Mouse (Mus musculus) midbrain, embryonic 10.5 days (tissue): ENCODE measurements around the gene Pgap3. TPM values are rescaled to one million over a fixed set of nuclear protein-coding genes. Genes with fewer than 3 reads are reported as not detected.

ENCODE experiments used
- DNase-seq: peaks from one replicate; pipeline ENCODE4 v3.0.0-alpha.2; 2017; ENCODE audit warnings: low spot score
- H3K27ac ChIP-seq: fragments of 300-500 bp; sonication (generic); replicated peaks from 2 replicates; pipeline ENCODE4 v1.5.1; 2016; ENCODE audit warnings: mild to moderate bottlenecking
- H3K27me3 ChIP-seq: fragments of 300-500 bp; sonication (generic); 2 replicates; pipeline ENCODE4 v1.6.1; 2016; ENCODE audit warnings: low read depth, mild to moderate bottlenecking; ENCODE audit not compliant: poor library complexity, severe bottlenecking
- H3K36me3 ChIP-seq: fragments of 300-500 bp; sonication (generic); 2 replicates; pipeline ENCODE4 v1.6.1; 2016; ENCODE audit warnings: mild to moderate bottlenecking, moderate library complexity
- H3K4me1 ChIP-seq: fragments of 300-500 bp; sonication (generic); 2 replicates; pipeline ENCODE4 v1.6.1; 2016
- H3K4me3 ChIP-seq: fragments of 300-500 bp; sonication (generic); 2 replicates; pipeline ENCODE4 v1.5.1; 2016; ENCODE audit warnings: mild to moderate bottlenecking, moderate library complexity
- H3K9me3 ChIP-seq: fragments of 300-500 bp; sonication (generic); replicated peaks from 2 replicates; pipeline ENCODE4 v1.6.1; 2016; ENCODE audit warnings: mild to moderate bottlenecking
- WGBS: fragments of 180-500 bp; shearing (Covaris S2); methylation state at CpG from one replicate; pipeline ENCODE4 v1.1.7; 2016; 5-methylcytosine and 5-hydroxymethylcytosine counted together
- polyA plus RNA-seq: library from polyadenylated mRNA; unstranded; fragments of >200 nt; fragmentation: Nextera tagmentation; extraction: Ambion mirVana; gene quantifications from 2 replicates; pipeline ENCODE4 v1.2.1, GENCODE M21; 2016

Gene Pgap3
- polyA plus RNA-seq, 1 experiment from 2014 or later = 10.1 TPM

DNA sequence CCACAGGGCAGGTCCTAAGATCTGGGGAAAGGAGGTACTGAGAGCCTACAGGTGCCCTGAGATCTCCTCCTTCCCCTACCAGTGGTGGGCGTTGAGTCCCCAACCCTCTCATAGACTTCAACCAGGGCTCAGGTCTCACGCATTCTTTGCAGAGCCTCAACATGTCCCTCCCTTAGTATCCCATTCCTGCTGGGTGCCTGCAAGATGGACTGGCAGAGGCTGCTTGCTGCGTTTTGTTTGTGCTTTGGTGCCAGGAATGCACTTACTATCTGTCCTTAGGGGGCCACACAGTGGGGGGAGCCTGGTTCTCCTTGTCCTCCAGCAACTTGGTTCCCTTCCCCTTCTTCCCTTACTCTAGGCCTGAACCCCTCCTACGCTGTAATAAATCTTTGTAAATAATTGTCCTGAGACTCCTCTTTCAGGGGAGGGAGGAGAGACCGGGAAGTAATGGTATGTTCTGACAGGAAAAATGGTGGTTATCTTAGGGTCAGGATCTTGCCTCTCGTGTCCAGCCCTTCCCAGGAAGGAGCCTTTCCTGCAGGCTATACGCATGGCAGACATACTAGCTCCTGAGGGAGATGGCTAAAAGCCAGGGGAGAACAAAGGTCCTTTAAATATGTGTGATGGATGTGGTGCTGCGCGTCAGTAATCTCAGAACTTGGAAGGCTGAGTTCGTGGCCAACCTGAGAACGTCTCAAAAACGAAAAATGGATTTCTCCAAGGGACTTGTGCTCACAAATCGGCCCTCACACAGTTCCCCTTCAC lies 42.7 kb downstream of the Pgap3 start:
- Histone ChIP-seq H3K27ac (peak overlapping the region; percentile 92), H3K27me3 (peaks cover 46% of the 10 kb centered on the region), H3K4me3 (peak overlapping the region; percentile 87), H3K9me3 (no peaks in the 10 kb centered on the region), H3K4me1 (peaks cover 66% of the 10 kb centered on the region), H3K36me3 (no peaks in the 10 kb centered on the region)
- DNase-seq = no peak
- WGBS = 13% methylated on average over 13 of the region's 13 CpGs

DNA sequence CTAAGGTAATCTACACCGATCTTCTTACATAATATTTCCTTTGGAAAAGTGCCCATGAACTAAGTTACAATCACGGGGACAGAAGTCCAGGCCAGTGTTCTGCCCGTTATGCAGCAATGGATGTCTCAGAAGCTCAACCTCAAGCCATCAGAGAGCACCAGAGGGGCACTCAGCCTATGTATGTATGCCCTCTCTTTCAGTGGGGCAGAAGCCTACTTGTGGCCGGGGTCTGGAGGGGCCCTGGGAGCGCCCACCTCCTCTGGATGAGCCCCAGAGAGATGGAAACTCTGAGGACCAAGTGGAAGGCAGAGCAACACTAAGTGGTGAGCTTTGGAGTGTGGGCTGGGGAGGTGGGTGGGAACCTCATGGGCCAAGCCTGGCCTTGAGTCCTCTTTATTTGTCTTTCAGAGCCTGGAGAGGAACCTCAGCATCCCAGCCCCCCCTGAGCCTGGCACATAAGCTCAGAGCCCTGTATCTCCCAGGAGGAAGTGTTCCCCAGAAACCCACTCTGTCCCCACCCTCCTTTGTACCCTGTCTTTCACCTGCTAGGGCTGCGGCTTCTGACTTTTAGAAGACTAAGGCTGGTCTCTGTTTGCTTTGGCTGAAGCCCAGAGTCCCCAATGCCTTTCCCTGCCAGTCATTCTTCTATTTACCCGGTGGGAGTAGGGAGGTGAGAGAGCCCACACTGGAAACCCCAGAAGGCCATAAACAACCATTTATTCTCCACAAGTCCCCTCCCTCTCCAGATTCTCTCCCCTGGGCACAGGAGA lies 43.5 kb downstream of the Pgap3 start:
- 78% methylated on average over 7 of the region's 7 CpGs for WGBS
- no peaks in the 10 kb centered on the region for H3K36me3 ChIP-seq
- H3K9me3 ChIP-seq = no peaks in the 10 kb centered on the region
- H3K4me1 ChIP-seq = peaks cover 58% of the 10 kb centered on the region
- H3K27ac ChIP-seq = peak overlapping the region; percentile 92
- H3K4me3 ChIP-seq = peak overlapping the region; percentile 87
- no peak for DNase-seq
- H3K27me3 ChIP-seq = peaks cover 54% of the 10 kb centered on the region

DNA sequence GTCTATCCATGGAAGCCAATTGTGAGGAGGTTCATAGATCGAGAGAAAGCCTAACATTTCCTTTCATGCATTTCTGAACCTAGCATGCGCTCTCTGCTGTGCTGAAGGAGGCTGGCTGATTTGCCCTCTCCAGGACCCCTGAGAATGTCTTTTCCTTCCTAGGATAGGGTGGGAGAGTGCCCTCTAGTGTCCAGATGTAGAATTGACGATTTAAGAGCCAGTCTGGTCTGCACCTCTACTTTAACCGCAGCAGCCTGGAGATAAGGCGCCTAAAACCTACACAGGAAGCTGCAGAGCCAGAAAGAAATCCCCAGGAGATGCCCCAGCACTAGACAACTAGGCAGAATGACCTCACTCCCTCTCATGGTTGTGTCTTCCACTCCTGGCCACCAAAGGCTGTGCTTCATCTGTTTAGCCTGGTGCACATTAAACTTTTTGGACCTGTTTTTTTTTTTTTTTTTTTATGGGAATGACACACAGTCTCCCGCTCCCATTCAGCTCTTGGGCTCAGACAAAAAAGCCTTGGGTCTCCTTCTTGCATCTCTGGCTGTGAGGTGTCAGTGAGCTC lies 44.5 kb downstream of the Pgap3 start:
- DNase-seq = peak; percentile 62
- Histone ChIP-seq H3K27ac (no peak overlapping the region), H3K27me3 (peaks cover 64% of the 10 kb centered on the region), H3K9me3 (no peaks in the 10 kb centered on the region), H3K4me1 (peaks cover 48% of the 10 kb centered on the region), H3K36me3 (no peaks in the 10 kb centered on the region), H3K4me3 (no peak overlapping the region)
- 13% methylated on average over 6 of the region's 6 CpGs for WGBS

DNA sequence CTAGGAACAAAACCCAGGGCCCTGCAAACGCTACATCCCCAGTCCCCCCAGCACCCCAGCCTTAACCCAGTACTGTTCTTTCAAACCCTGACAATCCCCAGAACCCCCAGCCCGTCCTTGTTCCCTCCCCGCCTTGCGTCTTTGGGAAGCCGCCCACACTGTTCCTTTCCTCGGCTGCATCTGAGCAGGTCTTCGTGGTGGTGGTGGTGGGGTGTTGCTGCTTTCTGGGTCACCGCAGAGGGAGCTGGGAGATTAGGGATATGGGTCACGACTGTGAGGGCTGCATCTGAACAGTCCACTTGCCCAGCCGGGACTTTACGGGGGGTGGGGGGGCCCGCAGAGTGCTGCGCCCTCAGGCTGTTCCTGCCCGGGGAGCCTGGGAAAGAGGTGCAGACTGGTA lies 45.8 kb downstream of the Pgap3 start:
- Histone ChIP-seq H3K27ac (no peak overlapping the region), H3K9me3 (no peaks in the 10 kb centered on the region), H3K4me3 (no peak overlapping the region), H3K36me3 (no peaks in the 10 kb centered on the region), H3K27me3 (peaks cover 78% of the 10 kb centered on the region), H3K4me1 (peaks cover 36% of the 10 kb centered on the region)
- no peak for DNase-seq
- 62% methylated on average over 14 of the region's 14 CpGs for WGBS

DNA sequence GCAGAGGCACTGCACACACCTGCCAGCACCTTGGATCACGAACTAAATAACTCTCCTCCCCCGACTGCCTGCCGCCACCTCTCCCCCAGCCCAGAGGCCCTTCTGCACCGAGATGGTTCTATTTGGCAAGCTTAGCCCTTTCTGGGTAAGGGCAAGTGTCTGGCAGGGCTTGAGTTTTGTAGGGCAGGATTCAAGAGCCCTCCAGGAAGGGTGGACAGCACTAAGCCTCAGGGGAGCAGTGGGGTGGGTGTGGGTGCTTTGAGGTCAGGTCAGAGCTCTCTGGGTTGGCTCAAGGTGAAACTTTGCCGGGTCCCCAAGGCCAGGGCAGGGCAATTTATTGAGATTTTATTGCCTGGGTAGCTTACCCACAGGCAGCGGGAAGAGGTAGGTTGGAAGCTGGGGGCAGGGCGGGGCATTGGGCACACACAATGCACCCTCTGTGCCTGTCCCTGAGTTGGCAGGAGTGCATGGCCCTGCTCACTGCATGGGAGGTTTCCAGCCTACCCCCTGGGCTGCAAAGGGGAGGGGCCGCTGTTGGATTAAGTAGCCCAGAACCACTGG lies 46.6 kb downstream of the Pgap3 start:
- Histone ChIP-seq H3K36me3 (no peaks in the 10 kb centered on the region), H3K27me3 (peaks cover 85% of the 10 kb centered on the region), H3K27ac (no peak overlapping the region), H3K4me3 (no peak overlapping the region), H3K9me3 (no peaks in the 10 kb centered on the region), H3K4me1 (peaks cover 36% of the 10 kb centered on the region)
- DNase-seq = no peak
- WGBS = 47% methylated on average over 8 of the region's 8 CpGs

DNA sequence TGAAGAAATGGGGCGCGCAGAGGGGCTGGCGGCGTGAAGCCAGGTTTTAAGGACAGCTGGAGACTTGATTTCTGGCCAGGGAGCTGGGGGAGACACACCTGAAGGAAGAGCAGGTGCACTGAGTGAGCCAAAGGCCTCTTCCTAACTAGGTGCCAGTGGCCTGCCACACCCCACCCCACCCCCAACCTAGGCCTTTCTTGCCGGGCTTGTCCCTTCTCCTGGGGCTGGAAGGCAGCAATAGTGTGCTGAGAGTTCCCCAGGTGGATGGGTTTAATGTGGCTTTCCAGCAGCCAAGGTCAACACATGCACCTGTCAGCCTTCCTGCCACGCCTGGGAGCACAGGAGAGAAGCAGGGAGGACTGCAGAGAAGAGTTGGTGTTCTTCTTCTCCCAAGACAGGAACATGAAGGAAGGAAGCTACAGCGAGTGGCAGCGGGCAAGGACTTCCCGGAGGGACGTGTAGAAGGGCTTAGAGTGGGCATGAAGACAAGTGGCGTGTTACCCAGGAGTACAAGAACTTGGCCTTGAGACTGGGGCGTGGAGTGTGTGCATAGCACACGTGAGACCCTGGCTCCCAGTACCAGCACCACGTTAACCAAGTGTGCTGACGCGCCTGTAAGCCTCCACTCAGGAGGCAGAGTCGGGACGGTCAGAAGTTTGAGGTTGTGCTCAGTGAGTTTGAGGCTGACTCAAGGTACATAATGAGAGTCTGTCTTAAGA lies 47.9 kb downstream of the Pgap3 start:
- H3K4me1 ChIP-seq = peaks cover 42% of the 10 kb centered on the region
- no peak for DNase-seq
- H3K9me3 ChIP-seq = no peaks in the 10 kb centered on the region
- H3K27ac ChIP-seq = no peak overlapping the region
- peaks cover 96% of the 10 kb centered on the region for H3K27me3 ChIP-seq
- 78% methylated on average over 18 of the region's 18 CpGs for WGBS
- H3K36me3 ChIP-seq = no peaks in the 10 kb centered on the region
- no peak overlapping the region for H3K4me3 ChIP-seq

DNA sequence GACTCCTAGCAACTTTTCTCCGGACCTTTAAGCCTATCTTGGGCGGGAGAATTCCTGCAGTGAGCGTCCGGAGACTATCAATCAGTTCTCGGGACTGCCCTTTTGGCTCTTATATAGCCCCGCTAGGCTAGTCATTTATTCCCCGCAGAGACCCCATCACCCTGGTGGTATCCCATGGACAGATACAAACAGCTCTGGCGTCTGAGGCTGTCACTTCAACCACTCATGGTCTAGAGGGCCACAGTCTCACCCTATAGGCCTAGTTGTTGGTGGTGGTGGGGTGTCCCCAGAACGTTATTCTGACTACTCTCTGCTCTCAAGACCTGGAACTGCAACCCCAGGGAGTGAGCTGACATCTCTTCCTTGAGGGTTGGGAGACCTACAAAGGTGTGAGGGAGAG lies 51.0 kb downstream of the Pgap3 start:
- Histone ChIP-seq H3K4me1 (peaks cover 46% of the 10 kb centered on the region), H3K9me3 (no peaks in the 10 kb centered on the region), H3K4me3 (peak overlapping the region; percentile 68), H3K36me3 (no peaks in the 10 kb centered on the region), H3K27me3 (peaks cover 100% of the 10 kb centered on the region), H3K27ac (peak overlapping the region; percentile 59; the same call in 1 of the 2 replicates)
- DNase-seq = peak; percentile 17
- WGBS = 3% methylated on average over 9 of the region's 9 CpGs

DNA sequence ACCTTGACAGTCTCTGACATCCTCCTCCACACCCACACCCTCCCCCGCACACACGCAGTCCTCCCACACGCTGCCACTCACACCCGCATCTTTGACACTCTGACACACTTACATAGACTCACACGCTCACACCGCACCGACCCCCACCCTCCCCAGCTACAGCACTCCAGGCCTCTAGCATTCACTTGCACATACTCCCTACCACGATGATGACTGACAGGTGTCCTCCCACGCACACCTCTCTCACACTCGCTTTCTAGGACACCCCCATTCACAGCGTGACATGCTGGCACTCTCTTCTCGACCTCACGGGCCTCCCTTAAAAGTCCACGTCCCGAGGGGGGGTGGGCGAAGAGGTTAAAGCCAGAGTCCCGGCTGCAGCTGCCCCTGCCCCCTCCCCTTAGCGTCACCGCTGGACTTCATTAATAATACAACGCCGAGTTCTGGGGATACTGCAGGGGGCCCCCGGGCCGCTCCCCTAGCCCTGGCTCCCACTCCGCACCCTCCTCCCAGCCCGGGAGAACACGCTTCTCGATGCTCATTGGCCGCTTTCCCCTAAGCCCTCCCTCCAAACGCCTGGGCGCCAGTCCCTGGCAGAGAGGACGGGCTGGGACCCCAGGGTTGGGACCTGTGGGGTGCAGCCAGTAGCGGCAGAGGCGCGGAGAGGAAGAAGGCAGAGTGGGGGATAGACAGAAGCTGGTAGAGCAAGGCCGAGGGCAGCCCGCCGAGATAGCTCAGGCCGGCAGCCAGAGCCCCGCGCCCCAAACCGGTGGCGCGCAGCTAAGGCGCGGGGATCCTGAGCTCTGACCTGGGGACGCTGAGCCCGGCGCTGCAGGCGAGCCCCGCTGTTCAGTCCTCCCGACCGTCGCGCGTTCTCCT lies 52.0 kb downstream of the Pgap3 start, which contains the start of gene Ppp1r1b:
Ppp1r1b (plus strand) TSS at position 322 of the 879 bp plus-strand sequence.
- H3K4me1 ChIP-seq = peaks cover 46% of the 10 kb centered on the region
- peak within 1 kb of the TSS; percentile 59; the same call in 1 of the 2 replicates for H3K27ac ChIP-seq
- peak within 1 kb of the TSS; percentile 68 for H3K4me3 ChIP-seq
- no peaks in the 10 kb centered on the region for H3K9me3 ChIP-seq
- peak; percentile 70 for DNase-seq
- H3K36me3 ChIP-seq = no peaks in the 10 kb centered on the region
- WGBS = 1% methylated on average over 55 of the region's 55 CpGs
- peaks cover 100% of the 10 kb centered on the region for H3K27me3 ChIP-seq

DNA sequence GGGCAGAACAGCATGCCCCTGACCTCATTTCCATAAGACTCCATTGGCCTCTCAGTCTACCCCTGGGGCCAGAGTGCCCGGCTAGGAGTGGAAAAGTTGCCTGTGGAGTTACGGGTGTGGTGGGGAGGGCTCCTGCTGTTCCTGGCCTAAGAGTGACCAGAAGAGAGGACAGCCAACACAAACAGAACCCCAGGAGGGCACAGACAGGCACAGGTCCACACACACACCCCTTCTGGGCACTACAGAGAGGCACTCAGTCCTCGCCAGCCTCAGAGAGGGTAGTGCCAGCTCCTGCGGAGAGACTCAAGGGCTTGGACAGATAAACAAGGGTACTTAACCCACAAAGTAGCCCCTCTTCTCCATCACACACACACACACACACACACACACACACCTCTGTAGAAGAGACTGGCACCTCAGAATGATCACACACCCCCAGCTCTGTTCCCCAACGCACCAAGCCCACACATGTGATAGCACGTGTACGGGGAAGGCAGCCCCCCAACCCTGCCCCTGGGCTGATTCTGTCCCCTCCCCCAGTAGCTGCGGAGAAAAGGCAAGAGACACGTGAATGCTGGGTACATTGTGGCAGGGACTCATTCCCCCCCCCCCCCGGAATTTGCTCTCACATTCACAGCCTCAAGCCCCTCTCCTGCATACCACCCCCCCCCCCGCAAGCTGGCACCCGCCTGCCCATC lies 52.8 kb downstream of the Pgap3 start:
- 2% methylated on average over 10 of the region's 12 CpGs for WGBS
- no peaks in the 10 kb centered on the region for H3K9me3 ChIP-seq
- H3K36me3 ChIP-seq = no peaks in the 10 kb centered on the region
- no peak overlapping the region for H3K27ac ChIP-seq
- H3K27me3 ChIP-seq = peaks cover 100% of the 10 kb centered on the region
- H3K4me3 ChIP-seq = peak overlapping the region; percentile 68
- peaks cover 46% of the 10 kb centered on the region for H3K4me1 ChIP-seq
- no peak for DNase-seq

DNA sequence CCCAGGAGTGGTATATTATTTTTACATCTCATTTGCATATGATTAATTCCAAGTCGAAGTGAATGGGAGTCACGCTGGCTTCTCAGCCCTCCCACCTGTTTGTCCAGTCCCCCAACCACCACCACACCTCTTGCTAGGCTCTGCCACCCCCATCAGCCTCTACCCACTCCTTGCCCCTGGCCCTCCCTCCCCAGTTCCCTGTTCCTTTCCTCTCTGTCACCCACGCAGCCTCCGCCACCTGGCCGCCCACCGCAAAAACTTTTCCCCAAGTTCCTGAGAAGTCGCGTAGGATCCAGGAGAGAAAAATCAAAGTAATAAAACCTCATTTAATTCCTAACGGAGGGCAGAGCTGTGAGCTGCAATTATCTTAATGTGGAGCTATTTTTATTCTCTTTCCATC lies 54.1 kb downstream of the Pgap3 start:
- WGBS = 5% methylated on average over 9 of the region's 9 CpGs
- H3K27me3 ChIP-seq = peaks cover 100% of the 10 kb centered on the region
- DNase-seq = no peak
- H3K36me3 ChIP-seq = no peaks in the 10 kb centered on the region
- H3K4me1 ChIP-seq = peaks cover 52% of the 10 kb centered on the region
- H3K4me3 ChIP-seq = no peak overlapping the region
- no peaks in the 10 kb centered on the region for H3K9me3 ChIP-seq
- no peak overlapping the region for H3K27ac ChIP-seq

DNA sequence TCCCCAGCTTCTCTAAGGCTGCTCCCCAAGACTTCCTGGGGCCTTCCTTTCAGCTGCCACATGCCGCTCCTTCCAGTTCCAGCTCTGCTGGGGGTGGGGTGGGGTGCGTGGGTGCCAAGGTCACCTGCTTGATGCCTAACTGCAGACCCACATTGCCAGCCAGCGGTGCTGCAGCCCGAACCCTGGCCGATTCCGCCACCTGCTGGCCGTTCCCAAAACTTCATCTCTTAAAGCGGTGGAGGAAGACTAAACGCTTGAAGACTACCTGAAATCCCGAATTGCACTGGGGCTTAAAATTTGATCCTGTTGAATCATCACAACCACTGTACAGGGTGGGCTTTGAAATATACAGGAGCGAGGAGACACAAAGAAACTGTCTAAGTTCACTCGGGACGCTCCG lies 55.0 kb downstream of the Pgap3 start:
- peak; percentile 82 for DNase-seq
- H3K27ac ChIP-seq = no peak overlapping the region
- 2% methylated on average over 14 of the region's 14 CpGs for WGBS
- H3K4me1 ChIP-seq = peaks cover 52% of the 10 kb centered on the region
- H3K4me3 ChIP-seq = peak overlapping the region; percentile 39
- peaks cover 100% of the 10 kb centered on the region for H3K27me3 ChIP-seq
- no peaks in the 10 kb centered on the region for H3K36me3 ChIP-seq
- no peaks in the 10 kb centered on the region for H3K9me3 ChIP-seq
